Mouse (Mus musculus) liver, adult 2 months (tissue): ENCODE measurements around the gene Cep68.

Source experiments
- CTCF ChIP-seq: fragments of 200-500 bp; IDR thresholded peaks from 2 replicates; pipeline ENCODE4 v1.5.1; 2011; ENCODE audit warnings: low read depth, low read length, control low read depth
- POLR2A ChIP-seq: fragments of 200-500 bp; IDR thresholded peaks from 2 replicates; pipeline ENCODE4 v1.6.1; 2011; ENCODE audit warnings: low read length, control low read depth; ENCODE audit not compliant: insufficient read depth; ENCODE audit errors: extremely low read depth

- TF ChIP-seq CTCF, result no peak
- no peak for TF ChIP-seq POLR2A
Observed at GRCm38 (mm10) chr11:20193100-20193736, 56.0 kb downstream of the Cep68 start.
